Mouse (Mus musculus) CH12F3 (cell line): ENCODE measurements at regions not wholly inside any gene's neighbourhood (a gene's known extent, or its start where the extent isn't known, plus 50 kb on each side); places are given as distances from the start of the nearest gene placed in this dataset.

Experiments
- in situ Hi-C: fragments of 300-500 bp; cut with MboI; formaldehyde crosslinking; loops from 2 replicates; pipeline ENCODE4 v1.14.3; 2020; ENCODE audit warnings: low sequenced_read_pairs

DNA sequence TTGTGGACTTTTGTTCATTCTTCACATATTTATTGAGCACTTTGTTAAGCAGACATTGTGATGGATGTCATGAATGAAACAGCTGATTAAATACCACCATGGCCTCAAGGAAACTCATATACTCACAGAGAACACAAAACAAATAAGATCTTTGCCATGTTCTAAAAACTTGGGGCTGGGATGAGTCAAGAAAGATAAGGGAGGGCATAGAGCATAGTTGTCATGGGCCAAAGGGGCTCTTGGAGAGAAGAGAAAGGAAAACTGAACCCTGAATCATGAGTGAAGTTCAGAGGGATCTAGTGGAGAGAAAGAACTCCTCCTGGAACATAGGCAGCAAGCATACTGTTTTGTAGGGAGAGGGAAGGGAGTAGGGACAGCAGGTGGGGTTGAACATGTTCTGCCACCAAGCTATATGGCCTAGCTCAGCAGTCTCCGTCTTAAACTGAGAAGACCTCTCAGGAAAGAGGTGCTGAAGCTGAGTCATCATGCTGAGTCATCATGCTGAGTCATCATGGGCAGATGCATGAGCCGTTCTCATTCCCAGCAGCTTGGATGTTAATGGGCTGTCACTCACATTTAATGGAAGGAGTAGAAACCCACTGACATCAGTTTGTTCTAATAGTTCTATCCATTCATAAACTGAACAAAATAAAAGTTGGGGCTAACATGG, 69.6 kb downstream of the Cetn3 start:
- in situ Hi-C loops = no loop called here

DNA sequence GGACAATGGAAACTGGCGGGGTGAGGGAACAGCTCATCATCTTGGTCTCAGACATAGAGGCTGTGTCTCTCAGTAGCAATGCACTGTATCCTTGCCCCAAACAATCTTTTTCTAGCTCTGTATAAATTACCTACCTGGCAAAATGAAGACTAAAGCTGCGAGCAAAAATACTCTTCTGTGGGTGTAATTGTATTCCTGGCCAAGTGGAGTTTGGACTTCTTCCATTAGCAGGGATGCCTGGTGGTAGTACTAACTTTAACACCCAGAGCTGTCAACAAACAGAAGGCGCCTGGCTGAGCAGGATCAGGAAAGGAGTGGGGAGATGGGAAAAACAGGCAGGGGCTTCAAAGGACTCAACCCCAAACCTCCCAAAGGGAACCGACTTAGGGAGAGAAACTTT, 73.2 kb downstream of the Cetn3 start:
- in situ Hi-C loops = no loop called here

DNA sequence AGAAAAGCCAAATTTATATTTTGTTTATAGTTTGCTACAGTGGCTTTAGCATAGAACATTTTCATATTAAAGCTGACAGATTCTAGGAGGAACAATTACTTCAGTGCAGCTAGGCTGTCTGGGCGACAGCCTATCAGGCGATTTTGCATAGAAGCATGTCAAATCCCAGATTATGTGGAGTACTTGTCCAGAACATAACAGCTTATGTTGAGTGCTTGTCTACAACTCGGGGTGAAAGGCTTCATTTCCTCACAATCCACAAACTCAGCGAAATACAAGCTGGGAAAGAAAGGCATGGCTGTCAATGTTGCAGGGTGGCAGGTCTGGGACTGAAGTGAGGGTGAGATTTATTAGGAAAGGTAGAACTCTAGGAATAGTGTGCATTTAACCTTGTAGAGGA, 77.8 kb downstream of the Cetn3 start:
- in situ Hi-C loops = no loop called here

DNA sequence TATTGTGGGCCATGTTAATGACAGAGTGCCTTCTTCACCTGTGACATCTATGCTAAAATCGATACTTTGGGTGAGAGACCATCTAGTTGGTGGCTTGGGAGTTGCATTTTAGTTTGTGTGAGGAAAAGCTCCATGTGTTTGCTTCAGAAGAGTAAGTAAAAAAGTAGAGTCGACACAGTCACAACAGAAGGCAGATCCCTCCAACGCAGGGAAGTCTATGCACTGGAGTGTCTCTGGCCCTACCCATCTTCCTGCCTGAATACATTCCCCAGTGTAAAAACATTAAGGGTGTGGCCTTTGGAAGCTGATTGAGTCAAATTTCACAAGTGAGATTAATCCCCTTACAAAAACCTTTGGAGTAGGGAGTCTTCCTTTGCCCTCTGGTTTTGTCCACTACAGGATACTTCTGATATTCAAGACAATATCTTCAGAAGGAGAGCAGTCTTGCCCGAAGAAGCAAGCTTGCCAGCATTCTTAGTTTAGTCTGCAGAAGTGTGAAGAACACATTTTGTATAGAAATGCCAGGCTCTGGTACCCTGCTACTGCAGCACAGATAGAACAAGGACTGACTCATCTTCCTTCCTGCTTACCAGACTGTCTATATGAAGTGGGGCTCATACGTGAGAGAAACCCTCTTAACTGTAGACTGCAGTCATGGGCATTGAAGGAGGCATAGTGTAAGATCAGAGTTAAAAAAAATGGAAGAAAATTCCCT, 79.2 kb downstream of the Cetn3 start:
- in situ Hi-C loops = no loop called here

DNA sequence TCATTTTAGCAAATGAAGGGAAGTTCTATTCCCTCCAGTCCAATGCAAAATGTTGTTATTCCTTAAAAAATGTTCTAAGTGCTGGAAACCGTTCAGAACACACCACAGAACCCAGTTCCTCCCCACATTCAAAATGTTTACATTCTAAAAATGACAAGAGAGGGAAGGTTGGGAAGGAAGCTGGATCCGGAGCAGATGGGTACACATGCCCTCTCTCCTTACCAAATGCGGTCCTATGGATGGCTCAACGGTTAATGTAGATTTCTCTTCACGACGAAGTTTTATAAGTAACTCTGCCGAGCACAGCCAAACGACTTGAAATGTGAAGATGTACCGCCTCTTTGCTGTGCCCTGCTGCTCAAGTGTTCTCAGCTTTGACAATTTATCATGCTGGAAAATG, 88.3 kb downstream of the Cetn3 start:
- in situ Hi-C loops = no loop called here

DNA sequence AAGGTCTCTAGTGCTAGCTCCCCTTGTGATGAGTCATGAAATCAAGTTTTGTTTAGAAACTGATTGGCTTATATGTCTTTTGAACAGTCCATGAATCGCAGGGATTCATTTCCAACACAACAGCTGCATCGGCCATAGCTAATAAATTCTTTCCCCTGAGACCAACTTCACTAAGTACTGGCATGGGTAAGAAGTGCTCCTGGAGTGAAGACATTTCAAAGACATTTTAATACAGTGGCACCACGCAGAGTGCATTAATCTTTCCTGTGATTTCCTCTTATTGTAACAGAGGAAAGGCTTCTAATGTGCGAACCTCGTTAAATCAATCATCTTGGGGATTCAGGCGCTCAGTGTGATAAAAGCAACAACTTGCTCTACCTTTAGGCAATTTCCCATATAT, 103.0 kb downstream of the Cetn3 start:
- in situ Hi-C loops = no loop called here

DNA sequence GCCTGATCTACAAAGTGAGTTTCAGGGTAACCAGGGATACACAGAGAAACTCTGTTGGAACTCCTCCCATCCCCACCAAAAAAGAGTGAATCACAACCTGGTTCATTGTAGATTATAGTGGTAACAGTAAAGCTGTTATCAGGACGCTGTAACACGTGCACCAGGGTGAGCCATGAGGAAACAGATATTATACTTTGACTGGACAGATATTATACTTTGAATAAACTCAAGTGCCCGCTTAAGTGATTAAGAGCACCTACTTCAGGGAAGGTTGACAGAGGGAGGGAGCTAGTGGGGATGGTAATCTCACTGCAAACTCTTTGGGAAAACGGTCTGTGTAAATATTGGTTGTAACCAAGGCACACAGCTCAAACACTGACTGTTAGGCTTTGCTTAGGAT, 147.4 kb downstream of the Cetn3 start:
- in situ Hi-C loops = loop anchor here (25.0 kb wide), 1 partner anchor 1732 kb away; no protein-coding TSS in a partner anchor

DNA sequence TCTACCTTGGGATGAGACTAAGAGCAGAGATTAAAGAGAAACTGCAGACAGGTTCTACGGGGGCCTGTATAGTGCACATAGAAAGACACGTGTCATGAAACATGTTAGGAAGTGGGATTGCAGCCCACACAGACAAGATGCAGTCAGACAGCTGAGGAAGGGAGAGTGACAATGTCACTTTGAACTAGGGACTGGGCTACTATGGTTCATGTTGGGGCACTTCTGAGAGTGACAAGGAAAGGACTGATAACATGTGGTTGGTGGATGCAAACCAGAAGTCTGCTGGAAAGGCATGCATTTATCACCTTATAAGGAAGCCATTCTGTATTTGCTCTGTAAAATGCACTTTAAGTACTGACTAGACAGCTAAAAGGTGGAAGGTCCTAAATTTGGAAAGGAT, 148.3 kb downstream of the Cetn3 start:
- in situ Hi-C loops = loop anchor here (25.0 kb wide), 1 partner anchor 1731 kb away; no protein-coding TSS in a partner anchor

DNA sequence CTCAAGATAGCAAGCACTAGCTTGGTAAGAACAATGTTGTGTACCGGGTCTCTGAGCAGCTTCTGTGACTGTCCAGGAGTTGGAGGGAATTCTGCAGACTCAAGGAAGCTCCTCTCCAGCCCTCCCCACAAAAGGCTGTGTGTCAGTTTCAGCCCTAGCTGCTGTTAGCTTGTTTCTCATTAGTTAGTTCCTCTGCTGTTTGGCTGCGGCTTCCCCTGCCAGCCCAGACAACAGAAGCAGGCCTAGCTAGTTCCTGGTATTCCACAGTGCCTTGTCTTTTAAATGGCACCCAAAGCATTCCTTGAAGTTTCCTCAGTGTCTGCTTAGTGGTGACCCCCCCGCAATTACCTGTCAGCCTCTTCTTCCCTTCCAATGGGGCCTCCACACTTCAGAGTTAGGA, 154.2 kb downstream of the Cetn3 start:
- in situ Hi-C loops = loop anchor here (25.0 kb wide), 1 partner anchor 1725 kb away; no protein-coding TSS in a partner anchor

DNA sequence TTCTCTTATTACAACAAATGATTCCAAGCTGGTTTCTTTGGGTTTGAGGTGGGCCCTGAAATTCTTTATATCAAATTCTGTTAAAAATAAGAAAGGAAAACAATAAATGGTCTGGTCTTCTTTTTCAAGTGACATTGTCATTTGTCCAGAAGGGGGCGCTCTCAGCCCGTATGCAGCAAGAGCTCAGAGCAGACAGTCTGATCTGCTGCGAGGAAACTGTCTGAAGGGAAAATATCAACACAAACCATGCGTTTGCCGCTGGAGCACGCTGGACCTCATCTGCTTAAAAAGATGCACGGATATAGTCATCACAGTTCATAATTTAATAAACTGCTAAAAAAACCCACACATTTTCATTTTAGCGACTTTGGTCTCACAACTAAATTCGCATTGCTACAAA, 161.2 kb downstream of the Cetn3 start:
- in situ Hi-C loops = loop anchor here (25.0 kb wide), 1 partner anchor 1718 kb away; no protein-coding TSS in a partner anchor

DNA sequence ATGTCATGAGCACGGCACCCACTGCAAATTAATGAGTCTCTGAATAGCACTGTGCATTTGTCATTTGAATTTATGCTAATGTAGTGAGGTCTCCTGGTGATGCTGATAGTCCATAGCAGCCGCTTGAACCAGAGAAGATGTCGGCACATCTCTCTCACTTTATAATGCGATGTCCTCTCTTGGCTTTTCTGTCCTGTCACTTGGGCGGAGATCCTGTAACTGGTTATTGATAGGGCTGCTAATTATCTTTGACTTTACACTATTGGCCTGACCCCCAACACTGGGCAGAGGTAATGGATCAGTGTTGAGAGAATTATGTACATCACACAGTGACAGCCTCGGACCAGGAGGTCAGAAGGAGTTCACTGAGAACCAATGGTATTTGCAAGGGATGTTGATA, 161.6 kb downstream of the Cetn3 start:
- in situ Hi-C loops = loop anchor here (25.0 kb wide), 1 partner anchor 1718 kb away; no protein-coding TSS in a partner anchor

DNA sequence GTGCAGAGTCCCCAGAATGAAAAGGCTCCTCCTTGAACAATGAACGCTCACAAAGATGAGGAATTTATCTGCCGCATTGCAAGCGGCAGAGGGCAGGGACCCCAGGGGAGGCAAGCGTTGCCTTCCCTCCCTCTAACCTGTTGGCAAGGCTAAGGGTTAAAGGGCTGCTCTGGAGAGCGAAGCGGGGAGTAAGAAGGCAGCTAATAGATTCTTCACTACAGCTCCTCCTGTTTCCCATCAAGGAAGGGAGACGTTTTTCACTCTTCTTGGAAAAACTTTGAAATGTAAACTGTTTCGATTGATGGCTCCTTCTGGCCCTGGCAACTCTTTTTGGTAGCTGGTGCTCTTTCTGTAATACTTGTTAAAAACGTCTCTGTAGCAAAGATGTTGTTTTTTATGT, 162.9 kb downstream of the Cetn3 start:
- in situ Hi-C loops = loop anchor here (25.0 kb wide), 1 partner anchor 1717 kb away; no protein-coding TSS in a partner anchor

DNA sequence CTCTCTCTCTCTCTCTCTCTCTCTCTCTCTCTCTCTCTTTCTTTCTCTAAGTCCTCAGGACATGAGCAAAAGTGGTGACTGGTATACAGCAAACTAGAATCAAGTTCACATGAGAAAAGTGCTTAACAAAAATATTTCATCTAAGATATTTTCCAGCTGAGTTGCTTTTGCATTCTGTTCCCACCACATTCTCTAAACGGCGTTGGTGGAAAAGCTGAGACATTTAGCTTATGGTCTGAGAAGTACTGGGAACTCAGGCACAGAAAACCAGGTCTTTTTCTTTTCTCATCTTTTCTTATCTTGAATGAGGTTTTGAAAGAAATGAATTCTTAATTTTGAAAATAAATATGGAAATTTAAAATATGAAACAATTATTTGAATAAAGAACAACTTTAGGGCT, 182.6 kb downstream of the Cetn3 start:
- in situ Hi-C loops = no loop called here

DNA sequence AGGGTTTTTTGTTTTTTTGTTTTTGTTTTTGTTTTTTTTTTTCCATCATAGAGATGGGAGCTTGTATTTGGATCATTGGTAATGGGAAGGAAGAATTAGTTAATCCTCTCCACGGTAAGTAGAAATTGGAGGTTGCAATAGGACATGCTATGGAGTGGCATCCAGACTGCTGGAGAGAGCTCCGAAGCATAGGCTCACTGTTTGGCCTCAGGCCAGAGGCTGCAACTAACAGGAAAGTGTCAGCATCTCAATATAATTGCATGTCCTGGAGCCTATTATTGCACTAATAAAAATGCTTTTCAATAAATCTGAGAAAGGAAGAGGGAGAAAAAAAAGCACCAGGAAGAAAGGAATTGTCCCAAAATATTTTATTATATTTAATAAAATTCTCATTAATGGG, 193.0 kb downstream of the Cetn3 start:
- in situ Hi-C loops = no loop called here

DNA sequence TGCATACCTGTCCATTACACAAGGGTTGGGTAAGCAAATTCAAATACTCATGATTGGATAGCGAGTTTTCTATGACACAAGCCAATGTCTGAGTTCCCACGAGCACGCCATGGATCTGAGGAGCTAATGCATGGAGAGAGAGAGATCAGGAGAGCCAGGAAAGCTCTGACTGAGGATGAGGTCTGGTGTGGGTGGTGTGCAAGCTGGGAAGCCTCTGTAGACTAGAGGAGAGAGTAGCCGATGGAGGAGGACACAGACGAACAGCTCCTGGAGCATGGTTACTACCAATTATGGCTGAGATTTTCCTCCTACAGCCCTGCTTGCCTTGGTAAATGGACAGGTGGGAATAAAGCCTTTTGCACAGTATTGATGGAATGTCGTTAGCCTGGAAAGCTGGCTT, 195.1 kb downstream of the Cetn3 start:
- in situ Hi-C loops = no loop called here

DNA sequence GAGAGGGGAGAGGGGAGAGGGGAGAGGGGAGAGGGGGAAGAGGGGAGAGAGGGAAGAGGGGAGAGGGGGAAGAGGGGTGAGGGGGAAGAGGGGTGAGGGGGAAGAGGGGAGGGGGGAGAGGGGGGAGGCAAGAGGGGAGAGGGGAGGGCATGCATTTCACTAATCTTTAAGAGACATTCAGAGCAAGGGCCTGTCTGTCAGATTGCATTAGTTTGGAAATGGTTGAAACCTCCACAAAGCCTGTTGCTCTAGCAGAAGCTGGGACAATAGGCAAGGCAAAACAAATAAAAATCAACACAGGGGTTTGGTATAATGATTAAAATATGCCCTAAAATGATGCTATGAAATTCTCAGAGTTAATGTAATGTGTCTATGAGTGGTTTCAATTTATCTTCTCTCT, 196.4 kb downstream of the Cetn3 start:
- in situ Hi-C loops = no loop called here

DNA sequence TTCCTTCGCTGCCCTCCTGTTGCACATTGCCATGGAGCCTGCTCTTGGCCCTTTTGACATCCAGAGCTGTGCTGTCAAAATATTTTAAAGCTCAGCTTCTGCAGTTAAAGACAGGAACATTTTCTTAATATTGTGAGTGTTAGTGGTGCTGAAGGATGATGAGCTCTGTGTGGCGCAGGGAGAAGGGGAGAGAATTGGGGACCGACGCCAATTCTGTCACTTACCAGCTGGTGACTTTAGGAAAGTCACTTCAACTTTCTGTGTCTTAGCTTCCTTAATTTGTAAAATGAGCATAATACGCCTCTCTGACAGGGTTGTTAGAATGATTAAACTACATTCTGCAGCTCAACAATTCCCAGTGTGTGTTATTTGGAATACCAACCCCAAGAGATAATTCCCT, 197.2 kb downstream of the Cetn3 start:
- in situ Hi-C loops = no loop called here

DNA sequence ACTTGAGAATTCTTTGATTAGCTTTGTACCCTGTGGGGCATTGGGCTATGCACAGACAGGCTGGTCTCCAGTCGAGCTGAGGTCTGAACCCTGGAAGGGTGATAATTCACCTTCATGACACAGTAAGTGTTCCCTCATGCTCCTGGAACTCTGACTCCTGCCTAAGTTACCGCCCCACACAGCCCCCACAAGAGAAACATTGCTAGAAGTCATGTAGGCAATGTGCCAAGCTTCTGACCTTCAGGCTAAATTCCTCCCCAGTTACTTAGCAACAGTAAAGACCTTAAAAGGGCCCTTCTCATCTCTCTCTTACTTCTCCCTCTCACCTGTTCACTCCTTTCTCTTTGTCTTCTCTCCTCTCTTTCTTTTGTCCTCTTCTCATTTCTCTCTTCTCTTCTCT, 199.6 kb downstream of the Cetn3 start:
- in situ Hi-C loops = no loop called here

DNA sequence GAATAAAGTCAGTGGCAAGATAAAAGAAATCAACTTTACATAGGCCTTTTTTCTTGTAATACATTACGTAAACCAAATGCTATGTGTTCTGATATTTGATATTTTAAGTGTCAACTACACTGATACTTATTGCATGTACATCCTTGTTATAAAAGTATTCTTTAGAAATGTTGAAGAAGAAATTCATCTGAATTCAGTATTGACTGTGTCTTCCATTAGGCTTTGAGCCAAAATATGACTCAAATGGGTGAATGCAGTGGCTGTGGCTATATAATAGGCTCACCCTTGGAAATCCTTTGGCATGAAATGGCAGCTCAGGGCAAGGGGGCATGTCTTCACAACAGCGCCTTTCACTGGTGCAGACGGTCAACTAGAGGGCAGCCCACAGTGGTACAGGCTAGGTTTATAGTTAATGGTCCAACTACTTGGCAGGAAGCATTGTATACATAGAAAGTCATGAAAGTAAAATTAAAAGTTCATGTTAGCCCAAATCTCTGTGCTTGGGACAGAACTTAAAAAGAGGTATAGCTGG, 217.9 kb downstream of the Cetn3 start:
- in situ Hi-C loops = no loop called here

DNA sequence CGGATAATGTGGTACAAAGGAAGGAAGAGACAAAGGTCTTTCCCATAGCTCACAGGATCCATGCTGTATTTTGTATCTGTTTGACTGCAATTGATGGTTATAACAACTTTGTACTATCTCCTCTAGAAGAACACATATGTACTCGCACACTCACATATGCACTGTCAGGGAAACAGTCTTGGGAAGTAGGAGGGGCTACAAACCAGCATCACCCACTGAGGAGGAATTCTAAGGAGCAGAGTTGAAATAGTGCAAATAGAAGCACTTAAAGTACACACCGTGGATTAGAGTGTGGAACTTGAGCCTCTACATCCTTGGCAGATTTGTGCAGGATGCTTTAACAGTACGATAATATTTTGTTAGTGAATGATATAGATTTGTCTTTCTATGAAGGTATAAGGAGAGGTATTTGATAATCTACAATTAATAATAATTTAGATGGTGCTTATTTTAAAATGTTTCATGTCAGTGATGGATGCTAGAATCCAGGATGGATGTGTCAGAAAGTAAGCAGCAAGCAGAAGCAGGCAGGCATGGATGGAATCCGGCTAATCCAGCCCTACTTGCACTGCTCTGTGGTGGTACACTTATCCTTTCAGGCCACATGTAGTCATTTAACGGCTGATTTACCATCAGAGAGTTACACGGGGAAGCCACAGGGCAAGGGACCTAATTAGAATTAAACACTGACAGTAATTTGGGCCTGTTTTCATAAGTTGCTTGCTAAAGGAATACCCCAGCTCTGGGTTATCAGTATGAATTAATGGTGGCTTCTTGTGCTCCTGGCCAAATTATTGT, 223.3 kb downstream of the Cetn3 start:
- in situ Hi-C loops = no loop called here

DNA sequence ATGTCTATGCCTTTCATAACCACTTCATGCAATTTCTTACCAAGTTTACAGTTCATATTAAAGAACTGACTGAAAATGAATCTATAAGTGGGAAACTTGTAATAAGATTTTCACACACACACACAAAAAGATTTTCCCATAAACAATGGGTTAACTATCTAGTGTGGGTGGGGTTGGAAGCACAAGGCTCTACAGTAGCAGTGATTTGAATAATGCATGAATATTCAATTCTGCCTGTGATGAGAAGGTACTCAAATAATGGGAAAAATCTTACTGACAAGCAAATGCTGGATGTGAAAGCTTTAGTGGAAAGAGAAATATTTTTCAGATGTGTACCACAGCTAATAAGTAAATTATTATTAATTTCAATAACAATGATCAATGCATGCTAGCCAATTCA, 224.3 kb downstream of the Cetn3 start:
- in situ Hi-C loops = no loop called here
